Mouse (Mus musculus) myocyte (in vitro differentiated cells): Measurements from ENCODE around the gene Chrnd.

Experiments
- E2F4 ChIP-seq: IDR thresholded peaks from one replicate; pipeline ENCODE4 v1.6.1; 2011; ENCODE audit warnings: mild to moderate bottlenecking, control low read depth, moderate library complexity; ENCODE audit not compliant: insufficient read depth
- POLR2A ChIP-seq: IDR thresholded peaks from one replicate; pipeline ENCODE4 v1.6.1; 2011; ENCODE audit warnings: low read depth, mild to moderate bottlenecking, control low read depth, moderate library complexity; ENCODE audit not compliant: insufficient read length
- POLR2AphosphoS2 ChIP-seq: IDR thresholded peaks from one replicate; pipeline ENCODE4 v1.6.1; 2011; ENCODE audit warnings: low read depth, control low read depth; ENCODE audit not compliant: insufficient read length

- TF ChIP-seq E2F4 = no peak
- no peak for TF ChIP-seq POLR2AphosphoS2
- TF ChIP-seq POLR2A = peak; percentile 49
Observed at GRCm38 (mm10) chr1:87205502-87205901, 15.1 kb downstream of the Chrnd start.
